Mouse (Mus musculus) spleen, postnatal 14 days (tissue): ENCODE results near the gene Bet1l.
"Not testable (repeated sequence)": the region's sequence is repeated elsewhere in the genome, so short reads cannot be mapped to it uniquely, and the experiment has no call there.

Experiments
- DNase-seq, 2 experiments: peaks; one replicate each; pipeline ENCODE4 v3.0.0; 2021 to 2022; ENCODE audit warnings: low spot score in 2 of 2

Gene Bet1l

DNA sequence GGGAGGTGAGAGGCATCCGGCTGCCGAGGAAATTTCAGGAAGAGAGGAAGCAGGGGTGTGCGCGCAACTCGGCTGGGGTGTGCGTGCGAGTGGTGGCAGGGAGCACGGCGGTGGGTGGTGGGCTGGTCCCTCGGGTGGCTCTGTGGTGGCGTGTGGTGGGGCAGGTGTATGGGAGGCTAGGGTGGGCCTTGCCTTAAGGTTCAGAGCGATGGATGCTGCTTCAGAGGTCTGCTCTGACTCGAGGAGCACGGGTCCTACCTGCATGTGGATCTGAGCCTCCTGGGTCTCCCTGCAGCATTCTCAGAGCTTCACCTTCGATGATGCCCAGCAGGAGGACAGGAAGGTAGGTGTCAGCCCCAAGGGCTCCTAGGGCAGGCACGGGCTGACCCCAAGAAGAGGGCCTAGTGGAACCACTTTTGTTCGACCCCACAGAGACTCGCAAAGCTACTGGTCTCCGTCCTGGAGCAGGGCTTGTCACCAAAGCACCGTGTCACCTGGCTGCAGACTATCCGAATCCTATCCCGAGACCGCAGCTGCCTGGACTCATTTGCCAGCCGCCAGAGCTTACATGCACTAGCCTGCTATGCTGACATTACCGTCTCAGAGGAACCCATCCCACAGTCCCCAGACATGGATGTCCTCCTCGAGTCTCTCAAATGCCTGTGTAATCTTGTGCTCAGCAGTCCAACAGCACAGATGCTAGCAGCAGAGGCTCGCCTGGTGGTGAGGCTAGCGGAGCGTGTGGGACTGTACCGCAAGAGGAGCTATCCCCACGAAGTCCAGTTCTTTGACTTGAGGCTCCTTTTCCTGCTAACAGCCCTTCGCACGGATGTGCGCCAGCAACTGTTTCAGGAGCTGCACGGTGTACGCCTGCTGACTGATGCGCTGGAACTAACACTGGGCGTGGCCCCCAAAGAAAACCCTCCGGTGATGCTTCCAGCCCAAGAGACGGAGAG lies at the start of gene Bet1l:
Gene Bet1l, minus strand, starts transcription at position 28 of the 956 bp plus-strand sequence.
- DNase-seq: no peak

DNA sequence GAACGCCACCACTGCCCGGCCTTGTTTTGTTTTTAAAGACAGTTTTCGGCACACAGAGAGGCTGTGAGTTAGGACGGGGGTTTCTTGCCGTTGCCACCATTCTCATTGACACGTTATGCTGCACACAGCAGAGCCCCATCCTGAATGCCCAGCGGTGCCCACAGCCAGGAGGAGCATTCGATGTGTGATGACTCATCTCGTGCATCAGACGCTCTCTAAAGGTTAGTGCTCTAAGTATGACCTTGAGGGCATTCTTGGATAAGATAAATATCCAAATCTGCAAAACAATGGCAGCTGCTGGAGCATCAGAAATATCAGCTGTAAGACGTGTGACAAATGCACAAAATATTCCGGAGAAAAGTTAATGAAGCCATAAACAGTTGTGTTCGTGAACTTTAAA lies 49.8 kb upstream of the Bet1l start:
- no peak for DNase-seq

DNA sequence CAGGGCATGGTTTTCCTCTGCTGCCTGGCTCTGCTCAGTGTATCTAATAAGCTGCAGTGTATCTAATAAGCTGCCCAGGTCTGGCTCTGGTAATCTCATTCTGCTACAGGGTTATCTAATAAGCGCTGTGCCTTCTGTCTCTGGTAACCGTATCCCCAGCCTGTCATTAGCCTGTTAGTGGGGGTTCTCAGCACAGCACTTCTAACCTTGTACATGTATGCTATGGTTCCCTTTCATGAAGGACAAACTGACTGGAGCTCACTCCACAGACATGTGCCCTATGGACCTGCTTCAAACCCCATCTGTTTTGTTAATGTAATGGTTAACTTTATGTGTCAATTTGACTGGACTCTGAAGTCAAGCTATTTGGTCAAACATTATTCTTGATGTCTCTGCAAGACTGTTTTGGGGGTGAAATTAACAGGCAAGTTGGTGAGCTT lies 48.3 kb upstream of the Bet1l start:
- DNase-seq: no peak

DNA sequence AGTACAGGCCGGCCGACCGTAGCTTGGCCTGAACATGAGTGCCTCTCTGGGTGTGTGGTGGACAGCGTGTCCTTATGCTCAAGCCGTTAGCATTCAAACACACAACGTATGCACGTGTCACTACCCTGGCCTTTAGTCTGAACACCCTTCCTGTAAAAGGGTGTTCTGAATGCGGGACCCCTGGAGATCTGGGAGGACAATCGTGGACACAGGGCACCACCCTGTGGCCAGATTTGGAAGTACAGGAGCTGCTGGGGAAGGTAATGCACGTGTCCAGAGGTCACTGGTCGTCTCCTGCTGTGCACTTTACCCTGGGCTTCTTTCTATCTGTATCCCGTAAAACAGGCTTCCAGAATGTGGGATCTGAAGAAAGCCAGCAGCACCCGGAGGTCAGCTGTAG lies 45.8 kb upstream of the Bet1l start:
- peak; percentile 50 to 73 for DNase-seq

DNA sequence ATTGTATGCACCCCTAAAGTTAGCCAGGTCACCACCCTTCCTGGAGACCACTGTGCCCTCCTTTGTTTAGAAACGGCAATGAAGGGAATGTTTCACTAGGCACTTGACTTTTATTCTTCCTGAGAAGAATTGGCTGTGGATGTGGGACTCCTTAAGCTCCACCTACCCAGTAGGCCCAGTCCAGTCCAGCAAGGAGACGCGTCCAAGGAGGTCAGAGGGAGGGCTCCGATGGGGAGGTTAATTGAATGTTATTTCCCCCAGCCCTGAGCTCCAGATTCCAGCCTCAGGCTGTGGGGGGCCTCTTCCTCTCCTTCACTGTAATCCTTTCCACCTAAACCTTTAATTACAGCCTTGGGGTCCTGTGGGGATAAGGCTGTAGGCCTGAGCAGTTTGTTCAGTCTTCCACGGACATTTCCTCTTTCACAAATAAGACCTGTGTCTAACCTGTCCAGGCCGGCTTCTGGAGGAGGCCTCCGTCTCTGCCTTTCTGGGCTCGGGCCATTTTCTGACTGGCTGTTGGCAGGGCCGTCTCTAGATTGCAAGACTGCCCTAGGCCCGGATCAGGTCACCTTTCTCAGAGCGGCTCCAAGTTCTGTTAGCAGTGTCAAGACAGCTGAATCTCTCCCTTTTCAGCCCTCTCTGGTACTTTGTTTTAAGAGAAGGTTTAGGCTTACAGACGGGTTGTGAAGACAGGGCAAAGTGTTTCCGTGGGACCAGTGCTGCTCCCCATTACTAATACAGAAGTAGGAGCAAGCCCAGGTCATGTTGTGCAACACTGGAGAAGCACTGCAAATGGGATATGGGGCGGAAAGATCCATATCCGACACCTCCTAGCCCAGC lies 44.9 kb upstream of the Bet1l start:
- no peak for DNase-seq

DNA sequence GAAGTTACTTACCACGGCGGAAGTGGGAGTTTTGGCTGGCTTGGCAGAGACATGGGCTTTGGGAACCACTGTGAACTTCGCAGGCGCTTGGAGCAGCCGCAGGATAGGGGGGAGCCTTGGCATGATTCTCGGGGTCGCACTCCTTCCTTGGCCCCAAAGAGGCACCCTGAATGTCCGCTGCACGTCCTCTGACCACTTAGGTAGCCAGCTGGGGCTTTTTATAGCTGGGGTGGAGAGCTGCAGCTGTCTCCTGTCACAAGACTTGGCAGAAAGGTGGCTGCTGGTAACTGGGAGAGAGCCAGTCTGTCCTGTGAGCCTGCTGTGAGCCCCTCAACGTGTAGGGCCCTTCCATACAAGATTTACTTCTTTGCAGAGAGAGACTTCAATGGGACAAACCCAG lies 42.8 kb upstream of the Bet1l start, which contains the start of gene Cox8b:
Gene Cox8b, minus strand, starts transcription at position 227 of the 400 bp plus-strand sequence.
- no peak for DNase-seq

DNA sequence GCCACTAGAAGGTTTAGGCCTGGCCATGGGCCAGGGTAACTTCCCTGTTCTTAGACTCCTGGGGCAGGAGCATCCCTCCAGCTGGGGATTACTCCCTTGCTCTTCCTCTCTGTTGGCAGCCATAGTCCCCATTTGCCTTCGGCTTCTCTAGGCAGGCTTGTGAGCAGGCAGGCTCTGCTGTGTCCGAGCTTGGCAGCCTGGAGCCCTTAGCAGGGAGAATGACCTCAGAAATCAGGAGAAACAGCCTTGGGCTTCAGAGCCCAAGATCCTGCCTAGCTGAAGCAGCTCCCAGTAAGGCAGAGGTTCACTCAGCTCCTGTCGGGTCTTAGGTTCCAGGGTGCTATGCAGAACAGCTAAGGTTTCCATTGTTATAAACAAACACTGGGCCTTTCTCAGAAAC lies 41.7 kb upstream of the Bet1l start:
- DNase-seq: no peak

DNA sequence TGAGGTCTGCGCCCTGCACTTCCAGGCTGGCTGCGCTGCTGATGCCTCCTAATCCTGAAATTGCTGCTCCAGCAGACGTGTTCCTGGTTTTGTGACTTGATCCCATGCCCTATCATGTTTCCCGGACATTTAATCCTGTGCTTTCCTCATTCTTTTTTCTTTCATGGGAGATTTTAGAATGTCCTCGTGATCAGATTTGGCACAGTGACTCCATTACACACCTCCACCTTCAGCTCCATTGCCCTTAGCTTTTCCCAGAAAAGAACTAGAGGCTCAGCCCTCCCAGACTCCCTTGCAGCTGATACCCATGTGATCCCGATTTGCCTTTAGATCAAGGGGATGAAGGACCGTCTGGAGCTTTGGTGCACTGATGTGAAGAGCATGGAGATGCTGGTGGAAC lies 40.5 kb upstream of the Bet1l start:
- DNase-seq: no peak

DNA sequence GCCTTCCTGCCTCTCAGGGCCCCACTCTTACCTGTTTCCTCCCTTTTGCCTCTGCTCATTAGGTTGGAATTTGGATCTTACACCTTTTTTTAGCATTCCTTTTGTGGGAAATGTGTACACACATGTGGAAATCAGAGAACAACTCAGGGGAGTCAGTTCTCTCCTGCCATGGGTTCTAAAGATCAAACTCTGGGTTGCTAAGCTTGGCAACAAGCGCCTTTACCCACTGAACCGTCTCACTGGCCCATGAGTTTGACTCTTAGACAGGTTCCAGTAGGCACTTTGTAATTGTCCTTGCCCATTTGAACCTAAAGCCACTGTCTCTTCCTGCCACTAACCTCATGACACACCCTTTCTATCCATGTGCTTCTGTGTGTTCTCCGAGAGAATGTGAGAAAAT lies 37.2 kb upstream of the Bet1l start:
- no peak for DNase-seq

DNA sequence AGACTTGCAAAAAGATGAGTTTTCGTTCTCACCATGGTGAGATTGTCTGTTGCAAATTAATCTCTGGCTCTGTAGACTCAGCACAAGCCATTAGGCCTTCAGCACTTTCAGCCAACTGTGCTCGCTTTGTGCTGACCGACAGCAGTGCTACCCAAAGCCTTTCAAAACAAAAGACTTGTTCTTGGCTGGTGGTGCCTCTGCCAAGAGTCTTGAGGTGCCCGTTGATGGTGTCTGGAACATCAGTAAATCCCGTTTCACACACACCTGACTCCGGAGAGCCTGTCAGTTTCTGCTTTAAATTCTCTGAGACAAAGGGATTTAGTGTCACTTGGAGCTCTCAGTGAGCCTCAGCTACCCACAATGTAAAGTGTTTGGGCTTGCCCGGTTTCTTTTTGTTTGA lies 36.7 kb upstream of the Bet1l start:
- no peak for DNase-seq

DNA sequence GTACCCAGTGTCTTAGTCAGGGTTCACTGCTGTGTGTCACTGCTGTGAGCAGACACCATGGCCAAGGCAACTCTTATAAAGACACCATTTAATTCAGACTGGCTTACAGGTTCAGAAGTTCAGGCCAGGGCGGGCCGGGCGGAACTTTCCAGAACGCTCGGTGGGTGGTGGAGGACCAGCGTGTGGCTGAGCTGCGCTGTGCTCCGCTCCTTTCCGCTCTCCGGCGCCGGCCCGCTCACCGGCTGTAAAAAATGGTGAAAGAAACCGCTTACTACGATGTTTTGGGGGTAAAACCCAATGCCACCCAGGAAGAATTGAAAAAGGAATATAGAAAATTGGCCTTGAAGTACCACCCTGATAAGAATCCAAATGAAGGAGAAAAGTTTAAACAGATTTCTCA lies 33.3 kb upstream of the Bet1l start:
- DNase-seq: not testable (repeated sequence)

DNA sequence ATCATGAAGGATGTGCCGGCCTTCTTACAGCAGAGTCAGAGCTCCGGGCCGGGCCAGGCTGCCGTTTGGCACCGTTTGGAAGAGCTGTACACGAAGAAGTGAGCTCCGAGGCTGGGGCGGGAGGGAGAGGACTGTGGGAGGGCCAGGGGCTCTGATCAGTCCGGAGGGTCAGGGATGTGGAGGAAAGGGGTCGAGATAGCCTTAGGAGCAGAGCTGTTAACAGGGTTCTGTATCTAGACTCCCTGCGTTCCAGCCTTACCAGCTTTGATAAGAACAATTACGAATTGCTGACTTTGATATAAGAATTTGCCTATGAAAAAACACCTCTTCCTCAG lies 25.1 kb upstream of the Bet1l start:
- no peak for DNase-seq

DNA sequence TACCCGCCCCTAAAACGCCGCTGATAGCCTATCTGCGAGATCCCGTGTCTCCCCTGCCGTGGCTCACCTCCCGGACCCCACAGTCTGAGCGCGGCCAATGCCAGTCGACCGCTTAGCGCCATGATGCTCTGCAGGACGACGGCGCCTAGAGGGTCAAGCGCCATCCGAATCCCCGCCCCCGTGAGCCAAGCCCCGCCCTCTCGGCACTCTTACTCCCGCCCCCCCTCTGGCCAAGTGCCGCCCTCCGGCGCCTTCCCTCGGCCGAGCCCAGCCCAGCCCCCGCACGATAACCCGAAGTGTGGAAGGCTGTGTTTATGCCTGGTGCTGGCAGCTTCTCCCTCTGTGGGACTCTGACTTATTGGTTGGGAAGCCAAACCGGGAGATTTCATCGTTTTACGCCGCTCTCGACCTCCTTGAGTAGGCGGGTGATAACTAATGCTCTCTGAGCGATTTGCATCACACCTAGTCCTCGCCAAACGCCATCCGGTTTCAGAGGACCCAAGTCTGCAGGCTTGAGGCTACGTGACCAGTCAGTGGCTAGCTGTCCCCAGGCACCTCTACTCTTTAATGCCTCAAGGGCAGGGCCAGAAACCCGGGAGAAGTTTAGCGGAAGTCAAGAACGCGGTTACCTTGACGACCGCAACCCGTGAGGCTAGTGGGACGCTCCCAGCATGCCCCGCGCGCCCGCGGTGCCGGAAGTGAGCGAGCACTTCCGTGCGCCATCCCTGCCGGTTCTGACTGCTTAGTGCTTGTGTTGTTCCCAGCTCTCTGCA lies 24.5 kb upstream of the Bet1l start, which contains the start of the genes Psmd13 and Sirt3:
Gene Psmd13, plus strand, starts transcription at position 273 of the 773 bp plus-strand sequence.
Gene Sirt3, minus strand, starts transcription at position 614 of the 773 bp plus-strand sequence.
- DNase-seq: peak; percentile 86 to 91

DNA sequence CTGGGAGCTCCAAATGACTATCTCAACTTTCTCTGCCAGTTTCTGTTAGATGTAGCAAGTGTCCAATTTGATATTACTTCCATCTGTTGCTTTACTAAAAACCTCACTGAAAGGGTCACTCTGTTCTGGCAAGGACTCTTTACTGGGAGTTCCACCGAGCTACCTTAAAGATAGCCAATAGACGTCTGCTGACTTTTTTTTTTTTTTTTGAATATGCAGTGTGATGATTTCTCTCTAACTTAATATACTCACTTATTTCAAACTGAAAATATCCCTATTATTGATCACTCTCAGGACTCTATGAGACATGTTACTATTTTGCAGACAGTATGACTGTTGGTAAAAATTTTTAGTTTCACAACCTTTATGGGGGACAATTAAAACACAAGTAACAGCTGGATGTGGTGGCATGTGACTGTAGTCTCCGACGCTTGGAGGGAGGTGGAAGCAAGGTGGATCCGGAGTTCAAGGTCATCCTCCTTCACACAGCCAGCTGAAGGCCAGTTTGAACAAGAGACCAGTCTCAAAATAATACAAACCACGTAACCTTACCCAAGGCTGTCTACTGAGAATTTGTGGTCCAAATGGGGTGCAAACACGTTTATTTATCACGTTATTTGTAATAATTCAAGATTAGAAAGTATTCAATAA lies 23.6 kb upstream of the Bet1l start:
- DNase-seq: no peak

DNA sequence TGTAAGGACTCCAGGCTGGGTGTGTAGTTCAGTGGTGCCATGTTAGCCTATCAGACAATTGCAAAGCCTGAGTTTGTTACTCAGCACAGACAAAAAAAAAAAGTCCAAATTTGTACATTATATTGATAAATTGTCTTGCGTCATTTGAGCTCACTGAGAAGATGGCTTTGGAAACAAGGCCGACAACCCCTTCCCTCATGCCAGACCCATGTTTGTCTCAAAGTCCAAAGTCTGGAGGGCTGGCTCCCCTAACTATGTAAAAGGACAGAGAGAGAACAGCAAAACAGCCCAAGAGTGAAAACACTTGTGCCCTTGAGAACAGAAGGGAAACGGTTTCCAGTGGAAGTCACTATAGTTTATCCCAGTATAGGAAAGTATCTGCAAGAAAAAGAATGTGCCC lies 23.0 kb upstream of the Bet1l start:
- no peak for DNase-seq

DNA sequence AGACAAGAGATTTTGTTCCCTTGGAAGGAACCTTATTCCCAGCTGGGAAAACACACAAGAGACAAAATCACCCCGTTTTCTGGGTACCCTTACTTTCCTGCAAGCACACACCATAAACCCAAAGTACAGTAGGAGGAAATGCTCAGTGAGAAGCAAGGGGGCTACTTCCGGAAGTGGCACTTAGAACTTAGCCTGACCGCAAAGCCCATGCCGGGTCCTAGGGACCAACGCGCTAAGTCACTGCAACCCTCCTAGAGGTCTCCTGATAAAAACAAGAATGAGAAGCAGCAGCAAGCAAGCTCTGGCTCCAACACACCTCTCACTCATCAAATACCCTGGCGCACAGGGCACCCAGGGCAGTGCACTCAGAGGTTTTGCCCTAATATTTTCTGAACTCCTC lies 22.0 kb upstream of the Bet1l start:
- DNase-seq: no peak

DNA sequence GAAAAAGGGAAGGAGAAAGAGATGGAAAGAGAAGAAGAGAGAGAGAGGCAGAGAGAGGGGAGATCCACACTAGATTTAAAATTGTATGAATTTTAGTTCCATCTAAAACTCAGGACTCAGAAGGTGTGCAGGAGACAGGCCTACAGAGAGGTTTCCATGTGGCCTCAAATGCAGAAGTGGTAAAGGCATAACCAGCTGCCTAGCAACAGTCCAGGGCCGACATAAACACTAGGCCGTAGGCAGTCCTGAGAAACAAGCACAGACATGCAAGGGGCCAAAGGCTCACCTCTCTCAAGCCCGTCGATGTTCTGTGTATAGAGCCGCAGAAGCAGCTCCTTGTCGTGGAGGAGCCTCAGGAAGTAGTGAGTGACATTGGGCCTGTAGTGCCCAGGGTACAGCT lies 20.0 kb upstream of the Bet1l start:
- DNase-seq: no peak

DNA sequence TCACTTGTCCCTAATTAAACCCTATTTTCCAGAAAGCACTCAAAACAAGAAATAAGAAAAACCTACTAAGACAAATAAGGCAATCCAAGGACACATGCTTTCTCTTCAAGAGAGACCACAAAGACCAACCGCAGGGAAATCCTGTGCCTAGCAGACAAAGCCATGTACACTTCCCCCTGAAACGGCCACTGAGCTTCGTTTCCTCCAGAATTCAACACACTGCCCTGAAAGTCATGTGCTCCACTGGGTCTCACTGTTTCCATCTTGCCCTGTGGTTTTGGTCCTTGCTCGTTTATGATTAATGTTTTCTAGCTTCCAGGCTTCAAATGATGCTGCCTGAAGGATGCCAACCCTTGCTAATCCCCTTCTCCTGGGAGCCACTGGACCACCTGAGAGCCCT lies 16.8 kb upstream of the Bet1l start:
- no peak for DNase-seq

DNA sequence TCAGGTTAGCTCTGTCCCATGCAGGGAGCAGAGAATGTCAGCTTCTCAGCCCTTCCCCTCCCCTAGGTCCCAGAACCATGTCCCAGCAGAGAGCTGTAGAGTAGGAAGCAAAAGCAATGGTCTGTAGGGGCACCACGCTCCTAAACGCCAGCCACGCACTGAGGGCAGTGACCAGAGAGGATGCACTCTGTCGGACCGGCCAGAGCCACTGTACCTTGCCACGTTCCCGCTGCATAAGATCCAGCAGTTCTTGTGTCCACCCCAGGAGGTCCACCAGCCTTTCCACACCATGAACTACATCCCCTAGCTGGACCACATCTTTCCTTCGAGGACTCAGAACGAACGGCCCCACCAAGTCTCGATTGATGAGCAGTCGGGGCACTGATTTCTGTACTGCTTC lies 7.4 kb upstream of the Bet1l start:
- no peak for DNase-seq

DNA sequence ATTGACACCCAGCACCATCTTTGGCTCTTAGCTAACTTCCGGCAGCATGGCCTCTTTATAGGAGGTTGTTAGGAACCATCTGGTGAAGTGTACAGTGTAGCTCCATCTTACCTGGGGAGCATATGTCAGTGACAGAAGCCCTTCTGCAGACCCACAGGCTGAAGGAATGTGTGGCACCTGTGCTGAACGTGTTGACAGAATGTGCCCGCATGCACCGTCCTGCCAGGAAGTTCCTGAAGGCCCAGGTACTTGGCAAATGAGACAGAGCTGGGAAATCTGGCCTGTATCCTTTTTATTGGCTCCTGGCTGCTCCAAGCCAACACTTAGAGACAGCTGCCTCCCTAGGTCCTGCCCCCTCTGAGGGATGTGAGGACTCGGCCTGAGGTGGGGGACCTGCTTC lies 3.4 kb upstream of the Bet1l start:
- no peak for DNase-seq

DNA sequence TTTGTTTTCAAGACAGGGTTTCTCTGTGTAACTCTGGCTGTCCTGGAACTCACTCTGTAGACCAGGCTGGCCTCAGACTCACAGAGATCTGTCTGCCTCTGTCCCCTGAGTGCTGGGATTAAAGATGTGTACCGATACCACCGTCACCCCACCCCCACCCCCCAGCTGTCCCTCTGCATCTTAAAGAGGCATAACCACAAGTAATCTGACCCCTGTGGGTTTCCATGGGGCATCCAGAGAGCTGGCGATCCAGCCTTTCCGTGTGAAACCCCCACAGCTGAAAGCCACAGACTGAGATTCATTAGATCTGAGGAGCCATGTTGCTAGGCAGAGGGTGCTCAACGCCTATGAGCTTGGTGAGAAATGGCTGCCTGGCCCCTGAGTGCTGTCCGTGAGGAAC lies 2.6 kb upstream of the Bet1l start:
- DNase-seq: no peak
